Mouse (Mus musculus) C2C12 (cell line): ENCODE measurements around the gene H2afy2.
A peak's percentile ranks its signal among the peaks of the same experiment; 100 is the strongest.

Experiments
- CEBPB ChIP-seq: IDR thresholded peaks from one replicate; pipeline ENCODE4 v1.6.1; 2011; ENCODE audit warnings: low read depth, mild to moderate bottlenecking, control low read depth, moderate library complexity
- CTCF ChIP-seq: IDR thresholded peaks from one replicate; pipeline ENCODE4 v1.5.1; 2011; ENCODE audit not compliant: control insufficient read depth, insufficient read depth, insufficient read length
- FOSL1 ChIP-seq: IDR thresholded peaks from one replicate; pipeline ENCODE4 v1.8.0; 2011; ENCODE audit warnings: mild to moderate bottlenecking, low read length; ENCODE audit not compliant: poor library complexity, insufficient read depth, severe bottlenecking
- MAX ChIP-seq: IDR thresholded peaks from one replicate; pipeline ENCODE4 v1.6.1; 2011; ENCODE audit warnings: mild to moderate bottlenecking, control low read depth
- MYOD1 ChIP-seq: IDR thresholded peaks from one replicate; pipeline ENCODE4 v1.6.1; 2011; ENCODE audit warnings: low read depth; ENCODE audit not compliant: control insufficient read depth, insufficient read length
- MYOG ChIP-seq: IDR thresholded peaks from one replicate; pipeline ENCODE4 v1.6.1; 2011; ENCODE audit not compliant: control insufficient read depth, insufficient read length; ENCODE audit errors: extremely low read depth
- USF1 ChIP-seq: IDR thresholded peaks from one replicate; pipeline ENCODE4 v1.6.1; 2011; ENCODE audit warnings: low read depth, mild to moderate bottlenecking, control low read depth, moderate library complexity

DNA sequence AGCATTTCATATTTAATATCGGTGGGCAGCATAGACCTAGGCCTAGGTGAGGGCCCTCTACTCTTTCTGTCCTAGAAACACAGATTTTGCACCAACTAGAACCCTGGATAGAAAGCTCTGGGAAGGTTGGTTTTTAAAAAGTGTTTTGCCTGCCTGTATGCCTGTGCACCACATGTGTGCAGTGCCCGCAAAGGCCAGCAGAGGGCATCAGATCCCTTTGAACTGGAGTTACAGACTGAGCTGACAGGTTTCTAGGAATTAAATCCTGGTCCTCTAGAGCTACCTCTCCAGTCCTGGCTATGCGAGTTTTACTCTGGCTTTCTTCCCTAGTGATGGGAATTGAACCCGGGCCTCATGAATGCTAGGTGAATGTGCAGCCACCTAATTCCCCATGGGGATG, 38.8 kb downstream of the H2afy2 start:
- TF ChIP-seq USF1 (no peak), MAX (no peak), CEBPB (no peak), CTCF (peak; percentile 6), MYOD1 (no peak), MYOG (no peak), FOSL1 (no peak)
